Mouse (Mus musculus) heart, embryonic 13.5 days (tissue): ENCODE results near the gene Nefh. TPM values are rescaled to one million over a fixed set of nuclear protein-coding genes. Genes with fewer than 3 reads are reported as not detected.

Experiments used
- ATAC-seq: fragments of 200-750 bp; cut with Nextera tagmentation; 2 replicates; pipeline ENCODE4 v1.8.0; 2017; ENCODE audit warnings: moderate TSS enrichment; ENCODE audit not compliant: insufficient number of reproducible peaks, low FRiP score, low TSS enrichment; ENCODE audit errors: extremely low read depth
- H3K27ac ChIP-seq: fragments of 300-500 bp; sonication (generic); replicated peaks from 2 replicates; pipeline ENCODE4 v1.5.1; 2015; ENCODE audit warnings: moderate library complexity, mild to moderate bottlenecking, inconsistent platforms
- H3K27me3 ChIP-seq: fragments of 300-500 bp; sonication (generic); replicated peaks from 2 replicates; pipeline ENCODE4 v1.6.1; 2015; ENCODE audit warnings: mild to moderate bottlenecking, inconsistent platforms
- H3K36me3 ChIP-seq: fragments of 300-500 bp; sonication (generic); 2 replicates; pipeline ENCODE4 v1.6.1; 2015; ENCODE audit warnings: mild to moderate bottlenecking, inconsistent platforms
- H3K4me1 ChIP-seq: fragments of 300-500 bp; sonication (generic); 2 replicates; pipeline ENCODE4 v1.6.1; 2015; ENCODE audit warnings: inconsistent platforms
- H3K4me2 ChIP-seq: fragments of 300-500 bp; sonication (generic); 2 replicates; pipeline ENCODE4 v1.6.1; 2015; ENCODE audit warnings: inconsistent platforms, mild to moderate bottlenecking, moderate library complexity
- H3K4me3 ChIP-seq: fragments of 300-500 bp; sonication (generic); 2 replicates; pipeline ENCODE4 v1.5.1; 2015; ENCODE audit warnings: moderate library complexity, mild to moderate bottlenecking, inconsistent platforms
- H3K9ac ChIP-seq: fragments of 300-500 bp; sonication (generic); 2 replicates; pipeline ENCODE4 v1.6.1; 2015; ENCODE audit warnings: inconsistent platforms, mild to moderate bottlenecking, moderate library complexity
- H3K9me3 ChIP-seq: fragments of 300-500 bp; sonication (generic); 2 replicates; pipeline ENCODE4 v1.6.1; 2016; ENCODE audit warnings: inconsistent platforms
- WGBS: fragments of 180-500 bp; shearing (Covaris S2); methylation state at CpG from one replicate; pipeline ENCODE4 v1.1.7; 2015; ENCODE audit warnings: mixed read lengths; 5-methylcytosine and 5-hydroxymethylcytosine counted together
- polyA plus RNA-seq: library from polyadenylated mRNA; unstranded; fragments of >200 nt; fragmentation: Nextera tagmentation; extraction: Ambion mirVana; gene quantifications from 2 replicates; pipeline ENCODE4 v1.2.1, GENCODE M21; 2015

Gene Nefh
- polyA plus RNA-seq, 1 experiment from 2014 or later, result 0.39 TPM

GRCm38 (mm10) chr11:4975623-4976022, 27.8 kb upstream of the Nefh start:
- no peak for ATAC-seq
- no peak overlapping the region for H3K27ac ChIP-seq
- peaks cover 7% of the 10 kb centered on the region; the same call in 1 of the 2 replicates for H3K4me1 ChIP-seq
- 6% methylated on average over 14 of the region's 14 CpGs for WGBS
- no peaks in the 10 kb centered on the region for H3K9me3 ChIP-seq
- 0 out of 2 replicates have a peak, but pooled peaks cover 12% of the 10 kb centered on the region for H3K27me3 ChIP-seq
- H3K36me3 ChIP-seq, result no peaks in the 10 kb centered on the region
- no peak overlapping the region for H3K4me3 ChIP-seq
- H3K9ac ChIP-seq, result no peak overlapping the region
- H3K4me2 ChIP-seq, result peak overlapping the region; percentile 44

- 0 out of 2 replicates have a peak, but pooled peaks cover 12% of the 10 kb centered on the region for H3K27me3 ChIP-seq
- no peak for ATAC-seq
- no peak overlapping the region for H3K4me2 ChIP-seq
- no peak overlapping the region for H3K4me3 ChIP-seq
- peak overlapping the region; percentile 69 for H3K27ac ChIP-seq
- H3K36me3 ChIP-seq, result no peaks in the 10 kb centered on the region
- 68% methylated on average over 11 of the region's 11 CpGs for WGBS
- peaks cover 7% of the 10 kb centered on the region; the same call in 1 of the 2 replicates for H3K4me1 ChIP-seq
- H3K9me3 ChIP-seq, result no peaks in the 10 kb centered on the region
- no peak overlapping the region for H3K9ac ChIP-seq
Measured at GRCm38 (mm10) chr11:4974376-4975122, 26.7 kb upstream of the Nefh start.

- Histone ChIP-seq H3K36me3 (no peaks in the 10 kb centered on the region), H3K4me1 (peaks cover 7% of the 10 kb centered on the region; the same call in 1 of the 2 replicates), H3K9me3 (no peaks in the 10 kb centered on the region), H3K4me2 (no peak overlapping the region), H3K27me3 (0 out of 2 replicates have a peak, but pooled peaks cover 12% of the 10 kb centered on the region), H3K27ac (peak overlapping the region; percentile 17), H3K4me3 (no peak overlapping the region), H3K9ac (no peak overlapping the region)
- 62% methylated on average over 2 of the region's 2 CpGs for WGBS
- ATAC-seq, result no peak
Measured at GRCm38 (mm10) chr11:4973871-4974256, 26.0 kb upstream of the Nefh start.

GRCm38 (mm10) chr11:4972967-4973870, 25.4 kb upstream of the Nefh start:
- H3K27ac ChIP-seq, result peak overlapping the region; percentile 17; the same call in 1 of the 2 replicates

GRCm38 (mm10) chr11:4968376-4968775, 20.5 kb upstream of the Nefh start:
- H3K4me2 ChIP-seq, result no peak overlapping the region
- no peak overlapping the region for H3K4me3 ChIP-seq
- peaks cover 18% of the 10 kb centered on the region for H3K4me1 ChIP-seq
- H3K27me3 ChIP-seq, result 0 out of 2 replicates have a peak, but pooled peaks cover 4% of the 10 kb centered on the region
- H3K27ac ChIP-seq, result no peak overlapping the region
- no peaks in the 10 kb centered on the region for H3K9me3 ChIP-seq
- peak overlapping the region; percentile 28; the same call in 1 of the 2 replicates for H3K9ac ChIP-seq
- no peaks in the 10 kb centered on the region for H3K36me3 ChIP-seq
- WGBS, result 68% methylated on average over 10 of the region's 10 CpGs
- no peak for ATAC-seq

More at GRCm38 (mm10) chr11:4972967-4973870, 25.4 kb upstream of the Nefh start:
- Histone ChIP-seq H3K36me3 (no peaks in the 10 kb centered on the region), H3K4me2 (no peak overlapping the region), H3K9me3 (no peaks in the 10 kb centered on the region), H3K4me3 (no peak overlapping the region), H3K9ac (no peak overlapping the region), H3K27me3 (0 out of 2 replicates have a peak, but pooled peaks cover 12% of the 10 kb centered on the region), H3K4me1 (peaks cover 12% of the 10 kb centered on the region; the same call in 1 of the 2 replicates)
- 56% methylated on average over 13 of the region's 13 CpGs for WGBS
- no peak for ATAC-seq

GRCm38 (mm10) chr11:4967549-4967948, 19.7 kb upstream of the Nefh start:
- peaks cover 18% of the 10 kb centered on the region for H3K4me1 ChIP-seq
- H3K27ac ChIP-seq, result no peak overlapping the region
- no peak for ATAC-seq
- 38% methylated on average over 2 of the region's 2 CpGs for WGBS
- H3K27me3 ChIP-seq, result 0 out of 2 replicates have a peak, but pooled peaks cover 1% of the 10 kb centered on the region
- no peak overlapping the region for H3K4me3 ChIP-seq
- no peaks in the 10 kb centered on the region for H3K9me3 ChIP-seq
- no peaks in the 10 kb centered on the region for H3K36me3 ChIP-seq
- H3K9ac ChIP-seq, result 0 out of 2 replicates have a peak overlapping the region, but pooled peaks have one; percentile 28
- H3K4me2 ChIP-seq, result no peak overlapping the region

- 59% methylated on average over 5 of the region's 5 CpGs for WGBS
Measured at GRCm38 (mm10) chr11:4966888-4967287, 19.0 kb upstream of the Nefh start.

GRCm38 (mm10) chr11:4966325-4966724, 18.5 kb upstream of the Nefh start:
- no peak overlapping the region for H3K9ac ChIP-seq
- no peak overlapping the region for H3K4me2 ChIP-seq
- H3K9me3 ChIP-seq, result no peaks in the 10 kb centered on the region
- no peak for ATAC-seq
- H3K4me1 ChIP-seq, result peaks cover 18% of the 10 kb centered on the region
- no peaks in the 10 kb centered on the region for H3K36me3 ChIP-seq
- no peak overlapping the region for H3K4me3 ChIP-seq
- H3K27ac ChIP-seq, result no peak overlapping the region
- WGBS, result 76% methylated on average over 2 of the region's 2 CpGs
- H3K27me3 ChIP-seq, result no peaks in the 10 kb centered on the region

More at GRCm38 (mm10) chr11:4966888-4967287, 19.0 kb upstream of the Nefh start:
- Histone ChIP-seq H3K27ac (no peak overlapping the region), H3K9me3 (no peaks in the 10 kb centered on the region), H3K27me3 (no peaks in the 10 kb centered on the region), H3K4me2 (no peak overlapping the region), H3K4me1 (peaks cover 18% of the 10 kb centered on the region), H3K9ac (no peak overlapping the region), H3K4me3 (no peak overlapping the region), H3K36me3 (no peaks in the 10 kb centered on the region)
- no peak for ATAC-seq

- Histone ChIP-seq H3K4me3 (no peak overlapping the region), H3K9ac (no peak overlapping the region), H3K9me3 (no peaks in the 10 kb centered on the region), H3K4me2 (no peak overlapping the region), H3K27me3 (no peaks in the 10 kb centered on the region), H3K36me3 (no peaks in the 10 kb centered on the region), H3K4me1 (peaks cover 13% of the 10 kb centered on the region), H3K27ac (no peak overlapping the region)
- no peak for ATAC-seq
- WGBS, result 38% methylated on average over 6 of the region's 6 CpGs
Measured at GRCm38 (mm10) chr11:4963099-4963808, 15.4 kb upstream of the Nefh start.

- no peak for ATAC-seq
- H3K27me3 ChIP-seq, result peaks cover 92% of the 10 kb centered on the region
- WGBS, result 3% methylated on average over 8 of the region's 8 CpGs
Measured at GRCm38 (mm10) chr11:4953918-4954317, 6.1 kb upstream of the Nefh start.

More at GRCm38 (mm10) chr11:4953918-4954317, 6.1 kb upstream of the Nefh start:
- H3K4me2 ChIP-seq, result no peak overlapping the region
- H3K4me3 ChIP-seq, result no peak overlapping the region
- H3K9ac ChIP-seq, result no peak overlapping the region
- H3K27ac ChIP-seq, result no peak overlapping the region
- H3K4me1 ChIP-seq, result peaks cover 10% of the 10 kb centered on the region; the same call in 1 of the 2 replicates
- no peaks in the 10 kb centered on the region for H3K9me3 ChIP-seq
- no peaks in the 10 kb centered on the region for H3K36me3 ChIP-seq
